Mouse (Mus musculus) bone marrow, adult 2 months (tissue): Measurements from ENCODE around the gene Vstm5. TPM values are rescaled to one million over a fixed set of nuclear protein-coding genes. Genes with fewer than 3 reads are reported as not detected.

Experiments
- H3K27ac ChIP-seq: fragments of 200-500 bp; 2 replicates; pipeline ENCODE4 v1.5.1; 2012; ENCODE audit warnings: low read depth, mild to moderate bottlenecking, control low read depth, inconsistent platforms, low read length; ENCODE audit not compliant: control insufficient read depth, poor library complexity, insufficient read depth
- H3K4me1 ChIP-seq: fragments of 200-500 bp; 2 replicates; pipeline ENCODE4 v1.6.1; 2011; ENCODE audit warnings: low read length; ENCODE audit not compliant: control insufficient read depth, insufficient read depth
- H3K4me3 ChIP-seq: fragments of 200-500 bp; replicated peaks from 2 replicates; pipeline ENCODE3; 2011; ENCODE audit warnings: mild to moderate bottlenecking, low read depth, low read length, control low read depth; ENCODE audit not compliant: control insufficient read depth
- CTCF ChIP-seq: fragments of 200-500 bp; IDR thresholded peaks from 2 replicates; pipeline ENCODE4 v1.5.1; 2011; ENCODE audit warnings: low read length, control low read depth; ENCODE audit not compliant: control insufficient read depth, insufficient read depth
- POLR2A ChIP-seq: fragments of 200-500 bp; IDR thresholded peaks from 2 replicates; pipeline ENCODE4 v1.6.1; 2011; ENCODE audit warnings: low read depth, mild to moderate bottlenecking, control low read depth, low read length, borderline replicate concordance; ENCODE audit not compliant: control insufficient read depth
- WGBS: fragments of 180-500 bp; shearing (Covaris S2); methylation state at CpG from one replicate; pipeline ENCODE4 v1.1.7; 2018; 5-methylcytosine and 5-hydroxymethylcytosine counted together
- polyA plus RNA-seq: library from polyadenylated mRNA; stranded (reverse); fragments of >200 nt; gene quantifications from 2 replicates; pipeline ENCODE4 v1.2.4, GENCODE M21; 2011; ENCODE audit warnings: low replicate concordance; ENCODE audit not compliant: missing spikeins, insufficient read depth, insufficient read length

Vstm5 gene
- polyA plus RNA-seq, 1 experiment = not detected

DNA sequence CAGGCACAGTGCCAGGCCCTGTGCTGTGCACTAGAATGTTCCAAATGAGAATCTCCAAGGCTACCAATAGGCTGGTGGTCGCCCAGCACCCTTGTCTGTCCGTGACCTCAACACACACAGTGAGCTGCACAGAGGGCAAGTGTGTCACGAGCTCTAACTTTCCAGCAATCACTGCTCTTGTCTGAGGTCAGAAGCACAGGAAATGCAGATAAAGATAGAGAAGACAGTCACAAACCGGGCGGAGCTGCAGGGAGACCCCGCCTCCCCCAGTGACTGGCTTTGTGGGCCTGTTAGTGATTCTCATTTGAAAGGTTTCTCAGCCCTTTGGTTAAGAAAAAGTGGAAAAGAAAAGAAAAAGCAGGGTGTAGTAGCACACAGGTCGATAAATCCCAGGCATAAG lies 11.5 kb downstream of the Vstm5 start:
- H3K27ac ChIP-seq = no peak overlapping the region
- no peak overlapping the region for H3K4me3 ChIP-seq
- no peaks in the 10 kb centered on the region for H3K4me1 ChIP-seq
- TF ChIP-seq POLR2A = no peak
- no peak for TF ChIP-seq CTCF
- WGBS = 50% methylated on average over 7 of the region's 7 CpGs

DNA sequence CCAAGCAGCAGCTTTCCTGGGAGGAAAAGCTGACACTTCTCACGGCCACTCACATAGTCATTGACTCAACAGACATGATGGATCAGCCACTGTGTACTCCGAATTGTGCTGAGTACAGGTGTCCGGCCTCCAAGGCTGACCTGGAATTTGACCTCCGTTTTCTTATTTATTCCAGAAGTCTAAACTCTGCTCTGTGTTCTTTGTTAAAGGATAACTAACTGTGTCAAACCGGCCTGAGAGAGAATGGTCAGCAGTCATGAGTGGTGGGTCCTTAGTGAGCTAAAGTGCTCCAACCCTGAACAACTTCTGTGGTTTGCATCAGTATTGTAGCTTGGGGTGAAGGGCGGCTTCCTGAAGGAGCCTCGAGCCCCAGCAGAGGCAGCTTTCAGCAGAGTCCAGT lies 13.4 kb downstream of the Vstm5 start:
- WGBS = 78% methylated on average over 7 of the region's 7 CpGs
- Histone ChIP-seq H3K27ac (no peak overlapping the region), H3K4me3 (no peak overlapping the region), H3K4me1 (no peaks in the 10 kb centered on the region)
- no peak for TF ChIP-seq CTCF
- no peak for TF ChIP-seq POLR2A

DNA sequence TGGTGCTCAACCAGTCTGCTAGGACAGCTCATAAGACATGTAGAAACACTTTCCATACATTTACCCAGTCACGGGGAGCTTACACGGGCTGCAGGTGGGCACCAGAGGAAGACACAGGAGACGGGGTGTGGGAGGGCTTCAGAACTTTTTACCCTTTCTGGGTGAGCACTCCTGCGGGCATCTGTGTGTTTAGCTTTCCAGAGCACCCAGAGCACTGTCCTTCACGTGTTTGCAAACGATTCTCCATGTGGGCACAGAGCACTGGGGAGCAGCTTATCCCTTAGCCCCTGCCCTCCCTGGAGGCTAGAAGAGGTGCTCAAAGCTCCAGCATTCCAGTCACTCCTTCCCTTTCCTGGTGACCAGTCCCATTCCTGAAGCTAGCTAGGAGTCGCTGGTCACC lies 15.7 kb downstream of the Vstm5 start:
- TF ChIP-seq POLR2A (no peak), CTCF (no peak)
- no peaks in the 10 kb centered on the region for H3K4me1 ChIP-seq
- 76% methylated on average over 7 of the region's 7 CpGs for WGBS
- H3K4me3 ChIP-seq = no peak overlapping the region
- no peak overlapping the region for H3K27ac ChIP-seq

DNA sequence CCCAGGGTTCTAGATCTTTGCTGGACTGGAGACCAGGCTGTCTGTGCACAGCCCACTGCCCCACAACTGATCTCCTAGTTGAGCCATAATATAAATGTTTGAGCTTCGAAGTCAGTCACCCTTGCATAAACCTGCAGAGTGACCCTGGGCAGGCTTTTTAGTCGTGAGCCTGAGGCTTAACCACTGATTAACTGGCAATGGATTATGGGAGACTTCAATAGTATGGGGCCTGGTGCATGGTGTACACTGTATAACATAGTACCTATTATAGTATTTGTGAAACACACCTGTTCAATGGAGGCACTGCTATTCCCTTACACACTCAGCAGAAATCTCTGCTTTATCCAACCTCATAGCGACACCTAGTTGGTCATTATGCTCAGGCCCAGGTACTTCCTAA lies 17.4 kb downstream of the Vstm5 start:
- Histone ChIP-seq H3K4me1 (no peaks in the 10 kb centered on the region), H3K27ac (no peak overlapping the region), H3K4me3 (no peak overlapping the region)
- 84% methylated on average over 3 of the region's 3 CpGs for WGBS
- no peak for TF ChIP-seq CTCF
- no peak for TF ChIP-seq POLR2A

DNA sequence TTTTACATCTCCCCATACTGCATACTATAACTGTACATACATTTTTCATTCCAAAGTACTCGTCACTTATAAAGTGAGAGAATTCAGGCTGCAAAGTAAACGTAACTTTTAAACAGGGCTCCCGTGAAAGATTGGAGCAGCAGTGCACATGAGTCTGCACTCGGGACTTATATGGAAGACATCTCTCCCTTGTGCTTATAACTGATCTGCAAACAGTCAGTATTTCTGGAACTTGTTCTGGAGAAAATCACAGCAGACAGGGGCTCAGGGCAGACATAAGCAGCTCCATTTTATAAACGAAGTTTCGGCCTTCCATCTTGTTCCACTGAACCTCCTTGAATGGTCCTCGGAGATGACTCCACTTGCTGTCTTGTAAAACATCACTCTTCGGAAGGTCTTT lies 23.1 kb downstream of the Vstm5 start:
- no peak for TF ChIP-seq POLR2A
- no peak for TF ChIP-seq CTCF
- Histone ChIP-seq H3K27ac (no peak overlapping the region), H3K4me3 (no peak overlapping the region), H3K4me1 (no peaks in the 10 kb centered on the region)
- WGBS = 86% methylated on average over 8 of the region's 8 CpGs

DNA sequence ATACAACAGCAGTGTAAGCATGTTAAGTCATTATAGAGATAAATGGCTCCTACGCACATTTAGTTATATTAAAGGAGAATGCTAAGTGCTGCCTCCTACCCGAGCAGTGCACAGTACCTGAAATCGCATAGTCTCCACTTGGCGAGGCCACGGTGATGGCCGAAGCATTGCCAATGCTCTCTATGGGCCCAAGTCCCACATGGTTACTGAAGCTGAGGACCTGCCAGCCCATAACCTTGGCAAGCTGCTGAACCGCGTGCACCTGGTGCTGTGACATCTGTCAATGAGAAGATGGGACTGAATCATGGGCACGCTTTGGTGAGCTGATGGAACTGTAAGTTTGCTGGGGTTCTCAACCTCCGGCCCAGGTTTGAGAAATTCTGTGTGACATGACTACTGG lies 24.6 kb downstream of the Vstm5 start:
- TF ChIP-seq POLR2A (no peak), CTCF (no peak)
- Histone ChIP-seq H3K27ac (no peak overlapping the region), H3K4me3 (no peak overlapping the region), H3K4me1 (no peaks in the 10 kb centered on the region)
- WGBS = 95% methylated on average over 10 of the region's 10 CpGs

DNA sequence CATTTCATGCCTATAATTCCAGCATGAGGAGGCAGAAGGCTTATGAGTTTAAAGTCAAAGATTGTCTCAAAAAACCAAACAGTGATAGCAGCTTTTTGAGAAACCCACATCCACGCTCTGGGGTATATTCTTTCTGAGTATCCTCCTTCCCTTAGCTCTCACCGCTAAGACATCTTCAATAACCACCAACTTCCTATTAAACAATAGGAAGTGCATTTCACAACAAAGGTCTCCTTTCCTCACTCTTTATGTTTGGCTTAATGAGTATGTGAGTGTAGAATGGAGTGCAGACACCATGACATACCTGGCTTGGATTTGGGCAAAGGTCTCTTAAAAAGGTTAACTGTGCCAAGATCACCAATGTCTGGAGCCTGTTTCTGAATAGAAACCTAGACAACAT lies 35.1 kb downstream of the Vstm5 start:
- H3K4me3 ChIP-seq = no peak overlapping the region
- H3K4me1 ChIP-seq = peaks cover 2% of the 10 kb centered on the region; the same call in 1 of the 2 replicates
- no peak for TF ChIP-seq POLR2A
- TF ChIP-seq CTCF = no peak
- no peak overlapping the region for H3K27ac ChIP-seq
- 43% methylated on average over 2 of the region's 2 CpGs for WGBS

DNA sequence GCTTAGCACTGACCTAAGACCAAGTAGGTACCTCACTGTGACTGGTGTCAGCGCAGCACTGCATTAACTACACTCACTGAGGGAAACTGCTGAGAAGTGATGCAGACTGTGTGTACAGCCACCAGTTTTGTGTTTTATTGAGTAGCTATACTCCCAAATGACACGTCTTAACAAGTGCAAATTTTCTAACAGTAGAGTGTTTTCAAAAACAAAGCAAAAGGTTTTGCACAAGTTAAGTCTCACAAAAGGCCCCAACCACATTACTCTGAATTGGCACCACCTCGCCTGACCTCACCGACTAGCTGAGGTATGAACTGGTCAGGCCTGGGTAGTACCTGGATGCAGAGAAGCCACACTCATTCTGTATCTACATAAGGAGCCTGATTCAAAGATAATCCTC lies 38.0 kb downstream of the Vstm5 start:
- peaks cover 4% of the 10 kb centered on the region for H3K4me1 ChIP-seq
- 90% methylated on average over 4 of the region's 4 CpGs for WGBS
- no peak for TF ChIP-seq CTCF
- TF ChIP-seq POLR2A = no peak
- H3K27ac ChIP-seq = no peak overlapping the region
- H3K4me3 ChIP-seq = no peak overlapping the region

DNA sequence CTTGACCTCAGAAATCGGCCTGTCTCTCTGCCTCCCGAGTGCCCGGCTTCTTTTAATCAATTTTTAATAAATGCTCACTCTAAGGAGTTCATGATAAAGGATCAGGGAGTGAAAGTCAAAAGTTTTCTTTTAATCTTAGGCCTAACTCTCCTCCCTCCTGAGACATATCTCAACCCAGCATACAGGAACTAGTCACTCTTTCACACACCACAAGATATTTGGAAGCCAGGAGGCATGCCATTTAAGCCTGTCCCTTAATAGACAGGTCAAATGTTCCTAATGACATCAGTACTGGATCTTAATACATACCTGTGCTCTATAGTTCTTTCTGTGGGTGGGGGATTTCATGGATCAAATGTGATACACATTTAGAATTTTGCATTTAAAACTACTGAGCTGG lies 39.5 kb downstream of the Vstm5 start:
- TF ChIP-seq POLR2A (no peak), CTCF (no peak)
- 78% methylated on average over 3 of the region's 3 CpGs for WGBS
- Histone ChIP-seq H3K27ac (no peak overlapping the region), H3K4me3 (no peak overlapping the region), H3K4me1 (peaks cover 4% of the 10 kb centered on the region)
